Comparison of ENCODE assay signal across 16 mouse cellular contexts in the genomic region with DNA sequence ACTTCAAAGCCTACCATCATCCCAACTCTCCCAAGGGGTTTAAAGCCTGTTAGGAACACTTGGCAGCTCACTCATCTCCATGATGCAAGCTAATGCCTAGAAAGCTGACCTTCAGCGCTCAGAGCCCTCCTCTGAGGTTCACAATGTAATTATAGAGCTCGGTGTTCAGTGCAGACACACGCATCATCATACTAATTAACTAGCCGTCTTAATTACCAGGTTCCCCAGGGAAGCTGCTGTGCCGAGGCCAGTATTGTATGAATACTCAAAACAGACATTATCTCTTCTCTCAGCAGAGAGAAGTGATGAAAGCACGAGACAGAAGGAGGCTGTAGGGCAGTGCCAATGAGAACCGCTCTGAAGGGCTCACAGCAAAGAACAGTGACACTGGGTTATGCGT.
DNase-seq lines count a peak whose midpoint lies in the region; ATAC-seq and TF ChIP-seq lines count a peak whose summit lies in the region.
"Had no signal": no experiment of that assay in that cellular context is flagged by ENCODE, and none has a peak within 500 bp of the region (broad histone marks: within the 10 kb centered on the region; RNA-seq: fewer than 3 reads in every experiment).

No protein-coding gene starts in this region.

- H3K27ac ChIP-seq in midbrain, embryonic 11.5 days (ENCODE audit: low read depth, low read length): no peak overlapping the region
- no peak overlapping the region for H3K27ac ChIP-seq in midbrain, embryonic 10.5 days (replicated peaks)
- no peak overlapping the region for H3K27ac ChIP-seq in forebrain, postnatal 0 days (ENCODE audit: low read depth, low read length)
- no peak overlapping the region for H3K27ac ChIP-seq in midbrain, embryonic 13.5 days
- H3K27ac ChIP-seq: heart, adult 2 months; limb, embryonic 15.5 days had no signal

- no peak overlapping the region for H3K4me3 ChIP-seq in midbrain, embryonic 11.5 days (ENCODE audit: low read depth, low read length)
- no peak overlapping the region for H3K4me3 ChIP-seq in midbrain, embryonic 10.5 days
- no peak overlapping the region for H3K4me3 ChIP-seq in forebrain, postnatal 0 days (ENCODE audit: low read depth, low read length)
- no peak overlapping the region for H3K4me3 ChIP-seq in midbrain, embryonic 13.5 days (replicated peaks)
- H3K4me3 ChIP-seq: heart, adult 2 months; limb, embryonic 15.5 days had no signal

- H3K4me2 ChIP-seq in midbrain, embryonic 11.5 days: no peak overlapping the region
- H3K4me2 ChIP-seq in forebrain, postnatal 0 days (ENCODE audit: low read depth): no peak overlapping the region
- no peak overlapping the region for H3K4me2 ChIP-seq in midbrain, embryonic 13.5 days (replicated peaks)
- H3K4me2 ChIP-seq: limb, embryonic 15.5 days had no signal

- no peaks in the 10 kb centered on the region for H3K9me3 ChIP-seq in midbrain, embryonic 11.5 days (ENCODE audit: control insufficient read depth, low read length)
- H3K9me3 ChIP-seq in midbrain, embryonic 10.5 days (replicated peaks): no peaks in the 10 kb centered on the region
- H3K9me3 ChIP-seq in forebrain, postnatal 0 days (ENCODE audit: low read length): no peaks in the 10 kb centered on the region
- H3K9me3 ChIP-seq in midbrain, embryonic 13.5 days: peaks cover 4% of the 10 kb centered on the region
- H3K9me3 ChIP-seq: limb, embryonic 15.5 days had no signal

- no peaks in the 10 kb centered on the region for H3K36me3 ChIP-seq in midbrain, embryonic 11.5 days (ENCODE audit: control insufficient read depth, insufficient read depth, low read length)
- no peaks in the 10 kb centered on the region for H3K36me3 ChIP-seq in midbrain, embryonic 10.5 days
- H3K36me3 ChIP-seq in forebrain, postnatal 0 days (ENCODE audit: insufficient read depth): no peaks in the 10 kb centered on the region
- no peaks in the 10 kb centered on the region for H3K36me3 ChIP-seq in midbrain, embryonic 13.5 days
- H3K36me3 ChIP-seq: limb, embryonic 15.5 days had no signal

- H3K27me3 ChIP-seq in midbrain, embryonic 11.5 days (ENCODE audit: control insufficient read depth, insufficient read depth, low read length): no peaks in the 10 kb centered on the region
- no peaks in the 10 kb centered on the region for H3K27me3 ChIP-seq in midbrain, embryonic 10.5 days (ENCODE audit: low read depth, poor library complexity, severe bottlenecking)
- H3K27me3 ChIP-seq in forebrain, postnatal 0 days (ENCODE audit: insufficient read depth, low read length): no peaks in the 10 kb centered on the region
- H3K27me3 ChIP-seq in midbrain, embryonic 13.5 days: no peaks in the 10 kb centered on the region
- H3K27me3 ChIP-seq: limb, embryonic 15.5 days had no signal

- no peak overlapping the region for H3K9ac ChIP-seq in midbrain, embryonic 11.5 days (ENCODE audit: low read length)
- no peak overlapping the region for H3K9ac ChIP-seq in forebrain, postnatal 0 days
- no peak overlapping the region for H3K9ac ChIP-seq in midbrain, embryonic 13.5 days (replicated peaks)
- H3K9ac ChIP-seq: limb, embryonic 15.5 days had no signal

- H3K4me1 ChIP-seq in midbrain, embryonic 11.5 days (ENCODE audit: control insufficient read depth, insufficient read depth, low read length): no peaks in the 10 kb centered on the region
- H3K4me1 ChIP-seq in midbrain, embryonic 10.5 days: no peaks in the 10 kb centered on the region
- no peaks in the 10 kb centered on the region for H3K4me1 ChIP-seq in forebrain, postnatal 0 days (ENCODE audit: insufficient read depth)
- H3K4me1 ChIP-seq in midbrain, embryonic 13.5 days (replicated peaks): no peaks in the 10 kb centered on the region

- ATAC-seq in midbrain, embryonic 11.5 days (ENCODE audit: low FRiP score): 0 out of 2 replicates have a peak, but pooled peaks have one; percentile 11
- peak; percentile 69 for ATAC-seq in forebrain, postnatal 0 days
- peak; percentile 94 for ATAC-seq in midbrain, embryonic 13.5 days
- ATAC-seq: inflammation-experienced regulatory T-cells, adult 6 months had no signal

- no peak for TF ChIP-seq CTCF in forebrain, postnatal 0 days (IDR thresholded peaks at IDR 0.05; ENCODE audit: low read depth)

- WGBS in midbrain, embryonic 11.5 days: 78% methylated on average over 8 of the region's 8 CpGs
- 92% methylated on average over 8 of the region's 8 CpGs for whole genome bisulfite sequencing in midbrain, embryonic 10.5 days
- 14% methylated on average over 8 of the region's 8 CpGs for WGBS in forebrain, postnatal 0 days
- WGBS in midbrain, embryonic 13.5 days: 43% methylated on average over 8 of the region's 8 CpGs

- no peak for DNase-seq in midbrain, embryonic 11.5 days (ENCODE audit: low spot score, missing footprints)
- no peak for DNase-seq in midbrain, embryonic 10.5 days (ENCODE audit: low spot score)
- DNase-seq in forebrain, postnatal 0 days: peak; percentile 31
- peak; percentile 6 for DNase-seq in retina, postnatal 1 day
- DNase-seq in urinary bladder, postnatal 4 days (ENCODE audit: low spot score in 2 of 2): no peak
- no peak for DNase-seq in layer of hippocampus, postnatal 36 days
- DNase-seq in left cerebral cortex, adult 18-20 months (ENCODE audit: low spot score in 2 of 2): no peak
- DNase-seq: adrenal gland, postnatal 14 days; cerebellum, adult 9-10 months; heart, adult 2 months; kidney, adult 9 months; lung, adult 18-20 months; lung, postnatal 36 days had no signal

Comparison
In these comparisons a context has a peak if more than half of its experiments do, and no peak if none do; other contexts are left out.
1. ATAC-seq: peak in every context shown above with its lines; median percentile 94 in midbrain, embryonic 13.5 days; 69 in forebrain, postnatal 0 days; 11 in midbrain, embryonic 11.5 days.
2. DNase-seq: peak in forebrain, postnatal 0 days (single experiment) and retina, postnatal 1 day (single experiment); none in midbrain, embryonic 11.5 days (single experiment), midbrain, embryonic 10.5 days (single experiment), urinary bladder, postnatal 4 days (0 of 2), layer of hippocampus, postnatal 36 days (0 of 2) and left cerebral cortex, adult 18-20 months (0 of 2).